Mouse (Mus musculus) kidney, postnatal 0 days (tissue): ENCODE data around the gene Iqcn. TPM values are rescaled to one million over a fixed set of nuclear protein-coding genes. Genes with fewer than 3 reads are reported as not detected.
A peak's percentile ranks its signal among the peaks of the same experiment; 100 is the strongest.

ENCODE experiments used
- ATAC-seq: fragments of 200-750 bp; cut with Nextera tagmentation; replicated peaks from 2 replicates; pipeline ENCODE4 v1.8.0; 2017; ENCODE audit warnings: low read depth, moderate number of reproducible peaks, moderate TSS enrichment, moderate library complexity; ENCODE audit not compliant: low FRiP score
- DNase-seq: peaks from one replicate; pipeline ENCODE4 v3.0.0-alpha.2; 2016; ENCODE audit warnings: low spot score
- H3K27ac ChIP-seq: fragments of 300-500 bp; sonication (generic); 2 replicates; pipeline ENCODE4 v1.5.1; 2014; ENCODE audit warnings: mild to moderate bottlenecking
- H3K27me3 ChIP-seq: fragments of 300-500 bp; sonication (generic); 2 replicates; pipeline ENCODE4 v1.6.1; 2014; ENCODE audit warnings: low read length, mixed read lengths; ENCODE audit not compliant: insufficient read depth
- H3K36me3 ChIP-seq: fragments of 300-500 bp; sonication (generic); 2 replicates; pipeline ENCODE4 v1.6.1; 2014; ENCODE audit warnings: low read length, mixed read lengths; ENCODE audit not compliant: insufficient read depth
- H3K4me1 ChIP-seq: fragments of 300-500 bp; sonication (generic); replicated peaks from 2 replicates; pipeline ENCODE4 v1.6.1; 2014; ENCODE audit warnings: antibody characterized with exemption, low read length, mixed read lengths; ENCODE audit not compliant: insufficient read depth
- H3K4me2 ChIP-seq: fragments of 300-500 bp; sonication (generic); 2 replicates; pipeline ENCODE4 v1.6.1; 2014; ENCODE audit warnings: mild to moderate bottlenecking, low read length, moderate library complexity, mixed read lengths
- H3K4me3 ChIP-seq: fragments of 300-500 bp; sonication (generic); replicated peaks from 2 replicates; pipeline ENCODE4 v1.5.1; 2014; ENCODE audit warnings: low read depth, low read length
- H3K9ac ChIP-seq: fragments of 300-500 bp; sonication (generic); 2 replicates; pipeline ENCODE4 v1.6.1; 2014; ENCODE audit warnings: low read depth, low read length
- H3K9me3 ChIP-seq: fragments of 300-500 bp; sonication (generic); replicated peaks from 2 replicates; pipeline ENCODE4 v1.6.1; 2016; ENCODE audit warnings: low read length, inconsistent platforms, mixed read lengths
- CTCF ChIP-seq: IDR thresholded peaks from 2 replicates; pipeline ENCODE4 v1.5.1; 2016; ENCODE audit warnings: antibody characterized with exemption, low read depth, mild to moderate bottlenecking, moderate library complexity
- WGBS: fragments of 180-500 bp; shearing (Covaris S2); extraction: QIAGEN DNeasy Blood & Tissue Kit; methylation state at CpG from one replicate; pipeline ENCODE4 v1.1.7; 2014; 5-methylcytosine and 5-hydroxymethylcytosine counted together
- polyA plus RNA-seq: library from polyadenylated mRNA; unstranded; fragments of >200 nt; fragmentation: Nextera tagmentation; extraction: Ambion mirVana; gene quantifications from 2 replicates; pipeline ENCODE4 v1.2.1, GENCODE M21; 2015

Gene Iqcn
- polyA plus RNA-seq, 1 experiment from 2014 or later, result 0.03 TPM

- H3K9me3 ChIP-seq, result no peaks in the 10 kb centered on the region
- peaks cover 31% of the 10 kb centered on the region for H3K4me1 ChIP-seq
- peaks cover under 1% of the 10 kb centered on the region; the same call in 1 of the 2 replicates for H3K36me3 ChIP-seq
- no peak overlapping the region for H3K4me2 ChIP-seq
- WGBS, result 8% methylated on average over 3 of the region's 3 CpGs
- no peak overlapping the region for H3K4me3 ChIP-seq
- no peak overlapping the region for H3K27ac ChIP-seq
- no peak overlapping the region for H3K9ac ChIP-seq
- TF ChIP-seq CTCF, result peak; percentile 85
- H3K27me3 ChIP-seq, result no peaks in the 10 kb centered on the region
- no peak for DNase-seq
- ATAC-seq, result no peak
Measured at GRCm38 (mm10) chr8:70763354-70763753, 60.1 kb downstream of the Iqcn start.

GRCm38 (mm10) chr8:70764026-70764425, 60.8 kb downstream of the Iqcn start:
- no peak overlapping the region for H3K9ac ChIP-seq
- H3K9me3 ChIP-seq, result no peaks in the 10 kb centered on the region
- no peak for ATAC-seq
- H3K4me3 ChIP-seq, result no peak overlapping the region
- H3K36me3 ChIP-seq, result peaks cover 4% of the 10 kb centered on the region; the same call in 1 of the 2 replicates
- peaks cover 26% of the 10 kb centered on the region for H3K4me1 ChIP-seq
- 88% methylated on average over 8 of the region's 8 CpGs for WGBS
- DNase-seq, result no peak
- no peak overlapping the region for H3K27ac ChIP-seq
- H3K4me2 ChIP-seq, result no peak overlapping the region
- no peak for TF ChIP-seq CTCF
- no peaks in the 10 kb centered on the region for H3K27me3 ChIP-seq

GRCm38 (mm10) chr8:70764676-70765075, 61.4 kb downstream of the Iqcn start:
- Histone ChIP-seq H3K4me3 (no peak overlapping the region), H3K9ac (no peak overlapping the region)

GRCm38 (mm10) chr8:70765329-70765728, 62.1 kb downstream of the Iqcn start:
- H3K4me2 ChIP-seq, result peak overlapping the region; percentile 91
- WGBS, result 74% methylated on average over 9 of the region's 9 CpGs
- peaks cover 4% of the 10 kb centered on the region; the same call in 1 of the 2 replicates for H3K36me3 ChIP-seq
- DNase-seq (no peak), ATAC-seq (no peak)
- H3K9me3 ChIP-seq, result no peaks in the 10 kb centered on the region
- peak overlapping the region; percentile 61; the same call in 1 of the 2 replicates for H3K9ac ChIP-seq
- TF ChIP-seq CTCF, result no peak
- H3K4me3 ChIP-seq, result peak overlapping the region; percentile 40; the same call in 1 of the 2 replicates
- H3K27me3 ChIP-seq, result no peaks in the 10 kb centered on the region
- H3K27ac ChIP-seq, result no peak overlapping the region
- H3K4me1 ChIP-seq, result peaks cover 17% of the 10 kb centered on the region

More at GRCm38 (mm10) chr8:70764676-70765075, 61.4 kb downstream of the Iqcn start:
- no peaks in the 10 kb centered on the region for H3K27me3 ChIP-seq
- DNase-seq (no peak), ATAC-seq (no peak)
- no peak overlapping the region for H3K27ac ChIP-seq
- H3K36me3 ChIP-seq, result peaks cover 4% of the 10 kb centered on the region; the same call in 1 of the 2 replicates
- 85% methylated on average over 13 of the region's 13 CpGs for WGBS
- no peak overlapping the region for H3K4me2 ChIP-seq
- TF ChIP-seq CTCF, result no peak
- H3K9me3 ChIP-seq, result no peaks in the 10 kb centered on the region
- peaks cover 24% of the 10 kb centered on the region for H3K4me1 ChIP-seq

GRCm38 (mm10) chr8:70765838-70766570, 62.7 kb downstream of the Iqcn start:
- Histone ChIP-seq H3K9me3 (no peaks in the 10 kb centered on the region), H3K9ac (peak overlapping the region; percentile 61), H3K4me3 (peak overlapping the region; percentile 40), H3K4me2 (peak overlapping the region; percentile 91), H3K4me1 (peaks cover 17% of the 10 kb centered on the region), H3K27me3 (no peaks in the 10 kb centered on the region), H3K36me3 (peaks cover 9% of the 10 kb centered on the region; the same call in 1 of the 2 replicates), H3K27ac (peak overlapping the region; percentile 72)
- no peak for DNase-seq
- no peak for TF ChIP-seq CTCF
- WGBS, result 2% methylated on average over 34 of the region's 34 CpGs
- no peak for ATAC-seq

GRCm38 (mm10) chr8:70766571-70767440, 63.5 kb downstream of the Iqcn start:
- peak; percentile 82 for ATAC-seq
- WGBS, result 8% methylated on average over 21 of the region's 21 CpGs
- Histone ChIP-seq H3K4me2 (peak overlapping the region; percentile 91), H3K9me3 (no peaks in the 10 kb centered on the region), H3K27ac (peak overlapping the region; percentile 72), H3K4me3 (peak overlapping the region; percentile 40), H3K9ac (peak overlapping the region; percentile 61), H3K27me3 (no peaks in the 10 kb centered on the region), H3K4me1 (peaks cover 17% of the 10 kb centered on the region), H3K36me3 (peaks cover 18% of the 10 kb centered on the region; the same call in 1 of the 2 replicates)
- DNase-seq, result peak; percentile 90
- no peak for TF ChIP-seq CTCF

Other genes starting within 250 kb of the Iqcn start
- gene Klhl26, start 226.5 kb upstream of the Iqcn start, polyA plus RNA-seq, result 19.1 and 19.5 TPM in 2 replicates
- gene Tmem59l, start 216.1 kb upstream of the Iqcn start, polyA plus RNA-seq, result 3.0 and 3.5 TPM in 2 replicates
- 31.3 and 33.7 TPM in 2 replicates for gene Crlf1, start 210.3 kb upstream of the Iqcn start, polyA plus RNA-seq
- gene Rex1bd, start 196.7 kb upstream of the Iqcn start, polyA plus RNA-seq, result 140 TPM in 2 replicates
- gene Uba52, start 192.7 kb upstream of the Iqcn start, polyA plus RNA-seq, result 1,111 and 1,265 TPM in 2 replicates
- gene Fkbp8, start 175.7 kb upstream of the Iqcn start, polyA plus RNA-seq, result 249 and 255 TPM in 2 replicates
- gene Kxd1, start 175.5 kb upstream of the Iqcn start, polyA plus RNA-seq, result 81.3 and 81.8 TPM in 2 replicates
- 14.9 and 17.1 TPM in 2 replicates for gene Ell, start 164.0 kb upstream of the Iqcn start, polyA plus RNA-seq
- gene Isyna1, start 109.1 kb upstream of the Iqcn start, polyA plus RNA-seq, result 166 and 169 TPM in 2 replicates
- 166 and 188 TPM in 2 replicates for gene Ssbp4, start 94.6 kb upstream of the Iqcn start, polyA plus RNA-seq
- gene Lrrc25, start 87.3 kb upstream of the Iqcn start, polyA plus RNA-seq, result 1.9 and 2.8 TPM in 2 replicates
- 3.0 and 3.2 TPM in 2 replicates for gene Gdf15, start 71.0 kb upstream of the Iqcn start, polyA plus RNA-seq
- 84.2 and 87.5 TPM in 2 replicates for gene Pgpep1, start 43.1 kb upstream of the Iqcn start, polyA plus RNA-seq
- gene Lsm4, start 30.2 kb upstream of the Iqcn start, polyA plus RNA-seq, result 243 and 281 TPM in 2 replicates
- 72.4 and 98.1 TPM in 2 replicates for gene Jund, start 4.5 kb upstream of the Iqcn start, polyA plus RNA-seq
- gene Gm3336, start 15.1 kb downstream of the Iqcn start, polyA plus RNA-seq, result 0.70 and 0.74 TPM in 2 replicates
- 8.0 and 9.5 TPM in 2 replicates for gene Pde4c, start 20.3 kb downstream of the Iqcn start, polyA plus RNA-seq
- gene Rab3a, start 51.2 kb downstream of the Iqcn start, polyA plus RNA-seq, result 20.5 and 21.8 TPM in 2 replicates
- 78.2 and 80.3 TPM in 2 replicates for gene Mpv17l2, start 57.5 kb downstream of the Iqcn start, polyA plus RNA-seq
- 43.8 and 47.2 TPM in 2 replicates for gene Pik3r2, start 73.3 kb downstream of the Iqcn start, polyA plus RNA-seq
- 8.4 and 10.2 TPM in 2 replicates for gene Mast3, start 101.6 kb downstream of the Iqcn start, polyA plus RNA-seq
- 0.09 and 0.13 TPM in 2 replicates for gene Il12rb1, start 105.0 kb downstream of the Iqcn start, polyA plus RNA-seq
- 6.8 and 7.5 TPM in 2 replicates for gene Arrdc2, start 136.3 kb downstream of the Iqcn start, polyA plus RNA-seq
- 4.2 and 5.5 TPM in 2 replicates for gene Kcnn1, start 159.8 kb downstream of the Iqcn start, polyA plus RNA-seq
- gene Ccdc124, start 170.5 kb downstream of the Iqcn start, polyA plus RNA-seq, result 87.2 and 90.3 TPM in 2 replicates
- 0.09 and 0.11 TPM in 2 replicates for gene Slc5a5, start 189.3 kb downstream of the Iqcn start, polyA plus RNA-seq
- gene Rpl18a, start 194.0 kb downstream of the Iqcn start, polyA plus RNA-seq, result 5,183 and 5,941 TPM in 2 replicates
- gene Map1s, start 202.5 kb downstream of the Iqcn start, polyA plus RNA-seq, result 32.5 and 34.1 TPM in 2 replicates